Mouse (Mus musculus) CH12.LX (cell line): ENCODE results near the gene Afg1l. TPM values are rescaled to one million over a fixed set of nuclear protein-coding genes. Genes with fewer than 3 reads are reported as not detected.

Source experiments
- DNase-seq: peaks from one replicate; pipeline ENCODE4 v3.0.0-alpha.2; 2013; ENCODE audit errors: extremely low read depth
- H3K27ac ChIP-seq: 2 replicates; pipeline ENCODE4 v1.5.1; 2012; ENCODE audit warnings: low read depth, mild to moderate bottlenecking, control low read depth, moderate library complexity; ENCODE audit not compliant: insufficient read depth
- H3K27me3 ChIP-seq: replicated peaks from 2 replicates; pipeline ENCODE3; 2012; ENCODE audit warnings: inconsistent platforms
- H3K36me3 ChIP-seq, 2 experiments: replicated peaks in 1 of 2; 2 replicates each; pipeline versions ENCODE3 to v1.6.1; 2012; ENCODE audit warnings: inconsistent platforms in 1 of 2, low read length in 1 of 2, mild to moderate bottlenecking in 1 of 2, mixed read lengths in 1 of 2, moderate library complexity in 1 of 2; ENCODE audit not compliant: control insufficient read depth in 1 of 2, insufficient read depth in 1 of 2
- H3K4me1 ChIP-seq, 2 experiments: 2 replicates each; pipeline ENCODE4 v1.6.1; 2012; ENCODE audit warnings: inconsistent platforms in 1 of 2, moderate library complexity in 1 of 2; ENCODE audit not compliant: insufficient read depth in 2 of 2, control insufficient read depth in 1 of 2
- H3K4me2 ChIP-seq: 2 replicates; pipeline ENCODE4 v1.6.1; 2012; ENCODE audit warnings: low read depth, mild to moderate bottlenecking, control low read depth; ENCODE audit not compliant: poor library complexity, insufficient read depth, severe bottlenecking
- H3K4me3 ChIP-seq, 3 experiments: fragments of 150-350 bp in 1 of 3; sonication (generic) in 1 of 3; replicated peaks in 1 of 3; 2 replicates each; pipeline versions ENCODE3 to v1.5.1; 2011 to 2012; ENCODE audit warnings: low read depth in 2 of 3, low read length in 2 of 3, mild to moderate bottlenecking in 2 of 3, moderate library complexity in 2 of 3, control low read depth in 1 of 3, improper control_type of control experiment in 1 of 3, inconsistent platforms in 1 of 3, mixed read lengths in 1 of 3; ENCODE audit not compliant: poor library complexity in 1 of 3
- H3K79me2 ChIP-seq: replicated peaks from 2 replicates; pipeline ENCODE4 v1.6.1; 2012; ENCODE audit warnings: mild to moderate bottlenecking, moderate library complexity; ENCODE audit not compliant: control insufficient read depth, poor library complexity, insufficient read depth, severe bottlenecking; ENCODE audit errors: extremely low read depth
- H3K9ac ChIP-seq: 2 replicates; pipeline ENCODE4 v1.6.1; 2012; ENCODE audit warnings: low read depth, mild to moderate bottlenecking, control low read depth, moderate library complexity; ENCODE audit not compliant: insufficient read depth
- H3K9me3 ChIP-seq: replicated peaks from 2 replicates; pipeline ENCODE3; 2012; ENCODE audit warnings: low read length, inconsistent platforms, mixed read lengths
- BHLHE40 ChIP-seq: IDR thresholded peaks from 2 replicates; pipeline ENCODE4 v1.6.1; 2011; ENCODE audit warnings: mild to moderate bottlenecking, low read depth, low read length, improper control_type of control experiment
- CHD1 ChIP-seq: IDR thresholded peaks from 2 replicates; pipeline ENCODE4 v1.6.1; 2012; ENCODE audit warnings: low read depth, low read length, improper control_type of control experiment, inconsistent platforms
- CHD2 ChIP-seq: IDR thresholded peaks from 2 replicates; pipeline ENCODE4 v1.6.1; 2011; ENCODE audit warnings: low read length, improper control_type of control experiment
- E2F4 ChIP-seq: IDR thresholded peaks from 2 replicates; pipeline ENCODE4 v1.6.1; 2011; ENCODE audit warnings: low read depth, low read length, improper control_type of control experiment; ENCODE audit not compliant: insufficient replicate concordance
- ELF1 ChIP-seq: IDR thresholded peaks from 2 replicates; pipeline ENCODE4 v1.6.1; 2014; ENCODE audit warnings: low read depth, mild to moderate bottlenecking, inconsistent platforms, low read length, improper control_type of control experiment
- EP300 ChIP-seq: IDR thresholded peaks from 2 replicates; pipeline ENCODE4 v1.6.1; 2011; ENCODE audit warnings: low read length, improper control_type of control experiment
- HCFC1 ChIP-seq: IDR thresholded peaks from 2 replicates; pipeline ENCODE4 v1.6.1; 2012; ENCODE audit warnings: low read depth, mild to moderate bottlenecking, inconsistent platforms, low read length, improper control_type of control experiment
- IRF4 ChIP-seq: IDR thresholded peaks from 2 replicates; pipeline ENCODE4 v1.6.1; 2014; ENCODE audit warnings: low read depth, mild to moderate bottlenecking, inconsistent platforms, low read length, improper control_type of control experiment
- JUN ChIP-seq: IDR thresholded peaks from 2 replicates; pipeline ENCODE4 v1.6.1; 2011; ENCODE audit warnings: low read depth, mild to moderate bottlenecking, low read length, improper control_type of control experiment, moderate library complexity; ENCODE audit not compliant: insufficient read depth
- JUND ChIP-seq: conservative IDR thresholded peaks from 2 replicates; pipeline ENCODE4 v1.6.1; 2011; ENCODE audit warnings: low read depth, low read length, improper control_type of control experiment
- KAT2A ChIP-seq: IDR thresholded peaks from 2 replicates; pipeline ENCODE4 v1.6.1; 2012; ENCODE audit warnings: low read length, improper control_type of control experiment, inconsistent platforms; ENCODE audit not compliant: insufficient replicate concordance
- MAFK ChIP-seq: IDR thresholded peaks from 2 replicates; pipeline ENCODE4 v1.6.1; 2011; ENCODE audit warnings: low read length, improper control_type of control experiment; ENCODE audit not compliant: insufficient replicate concordance
- MAX ChIP-seq: IDR thresholded peaks from 2 replicates; pipeline ENCODE4 v1.6.1; 2011; ENCODE audit warnings: low read length, improper control_type of control experiment
- MXI1 ChIP-seq: IDR thresholded peaks from 2 replicates; pipeline ENCODE4 v1.6.1; 2011; ENCODE audit warnings: mild to moderate bottlenecking, low read depth, low read length, improper control_type of control experiment
- MYC ChIP-seq: IDR thresholded peaks from 2 replicates; pipeline ENCODE4 v1.6.1; 2011; ENCODE audit warnings: low read depth, mild to moderate bottlenecking, improper control_type of control experiment, low read length
- NELFE ChIP-seq: IDR thresholded peaks from 2 replicates; pipeline ENCODE4 v1.6.1; 2011; ENCODE audit warnings: low read depth, low read length, improper control_type of control experiment
- NRF1 ChIP-seq: IDR thresholded peaks from 2 replicates; pipeline ENCODE4 v1.6.1; 2014; ENCODE audit warnings: low read depth, mild to moderate bottlenecking, inconsistent platforms, low read length, improper control_type of control experiment, moderate library complexity
- PAX5 ChIP-seq: IDR thresholded peaks from 2 replicates; pipeline ENCODE4 v1.6.1; 2012; ENCODE audit warnings: low read length, inconsistent platforms, mixed read lengths
- POLR2A ChIP-seq: IDR thresholded peaks from 2 replicates; pipeline ENCODE4 v1.6.1; 2011; ENCODE audit warnings: low read depth, mild to moderate bottlenecking, improper control_type of control experiment, low read length
- POLR2AphosphoS2 ChIP-seq: IDR thresholded peaks from 2 replicates; pipeline ENCODE4 v1.6.1; 2011; ENCODE audit warnings: low read depth, low read length, improper control_type of control experiment
- RAD21 ChIP-seq: IDR thresholded peaks from 2 replicates; pipeline ENCODE4 v1.6.1; 2011; ENCODE audit warnings: low read depth, mild to moderate bottlenecking, low read length, improper control_type of control experiment, moderate library complexity
- RCOR1 ChIP-seq: conservative IDR thresholded peaks from 2 replicates; pipeline ENCODE4 v1.6.1; 2012; ENCODE audit warnings: low read depth, mild to moderate bottlenecking, inconsistent platforms, low read length, improper control_type of control experiment
- SIN3A ChIP-seq: IDR thresholded peaks from 2 replicates; pipeline ENCODE4 v1.6.1; 2012; ENCODE audit warnings: low read length, improper control_type of control experiment, inconsistent platforms
- SMC3 ChIP-seq: IDR thresholded peaks from 2 replicates; pipeline ENCODE4 v1.6.1; 2011; ENCODE audit warnings: low read depth, low read length, improper control_type of control experiment
- TBP ChIP-seq: conservative IDR thresholded peaks from 2 replicates; pipeline ENCODE4 v1.6.1; 2011; ENCODE audit warnings: low read depth, low read length, improper control_type of control experiment
- TCF12 ChIP-seq: IDR thresholded peaks from 2 replicates; pipeline ENCODE4 v1.6.1; 2014; ENCODE audit warnings: low read depth, mild to moderate bottlenecking, inconsistent platforms, low read length, improper control_type of control experiment
- UBTF ChIP-seq: IDR thresholded peaks from 2 replicates; pipeline ENCODE4 v1.6.1; 2012; ENCODE audit warnings: low read depth, mild to moderate bottlenecking, inconsistent platforms, low read length, improper control_type of control experiment, moderate library complexity
- USF1 ChIP-seq: IDR thresholded peaks from 2 replicates; pipeline ENCODE4 v1.6.1; 2014; ENCODE audit warnings: low read depth, mild to moderate bottlenecking, inconsistent platforms, low read length, improper control_type of control experiment
- USF2 ChIP-seq: conservative IDR thresholded peaks from 2 replicates; pipeline ENCODE4 v1.6.1; 2011; ENCODE audit warnings: low read depth, low read length, improper control_type of control experiment
- ZC3H11A ChIP-seq: IDR thresholded peaks from 2 replicates; pipeline ENCODE4 v1.6.1; 2012; ENCODE audit warnings: low read depth, mild to moderate bottlenecking, inconsistent platforms, low read length, improper control_type of control experiment
- ZKSCAN1 ChIP-seq: IDR thresholded peaks from 2 replicates; pipeline ENCODE4 v1.6.1; 2012; ENCODE audit warnings: low read depth, inconsistent platforms, low read length, improper control_type of control experiment, borderline replicate concordance
- ZMIZ1 ChIP-seq: IDR thresholded peaks from 2 replicates; pipeline ENCODE4 v1.6.1; 2012; ENCODE audit warnings: low read depth, mild to moderate bottlenecking, inconsistent platforms, low read length, improper control_type of control experiment
- ZNF384 ChIP-seq: IDR thresholded peaks from 2 replicates; pipeline ENCODE4 v1.6.1; 2012; ENCODE audit warnings: low read depth, low read length, improper control_type of control experiment, inconsistent platforms
- dilution Hi-C: fragments of 300-500 bp; cut with MboI; formaldehyde crosslinking; loops from 2 replicates; pipeline ENCODE4 v1.14.3; 2020; ENCODE audit warnings: low sequenced_read_pairs; ENCODE audit not compliant: extremely low pct_unique_long_range_greater_than_20kb, extremely low pct_ligation_motif_present
- in situ Hi-C: fragments of 300-500 bp; cut with MboI; formaldehyde crosslinking; loops from 3 replicates; pipeline ENCODE4 v1.14.3; 2019; ENCODE audit warnings: low sequenced_read_pairs, low pct_ligation_motif_present, low pct_unique_long_range_greater_than_20kb, mixed read lengths
- polyA plus RNA-seq: library from polyadenylated mRNA; unstranded; fragments of >175 nt; gene quantifications from 2 replicates; pipeline ENCODE4 v1.2.1, GENCODE M21; 2012; ENCODE audit warnings: low read depth; ENCODE audit not compliant: insufficient read length
- total RNA-seq, 2 experiments: library from RNA; depleted of rRNA; stranded (reverse); fragments of 300-350 nt in 1 of 2; fragments of >200 nt in 1 of 2; gene quantifications; 2 replicates each; pipeline ENCODE4 v1.2.3; 2012 to 2014

Gene Afg1l
- total and polyA plus RNA-seq, 3 experiments: 3.1 to 6.9 (median 4.5) TPM

GRCm38 (mm10) chr10:42270277-42271083 lies 207.9 kb downstream of the Afg1l start:
- in situ Hi-C loops: no loop called here
- H3K4me1 ChIP-seq: peaks cover 9 to 60% of the 10 kb centered on the region in 2 experiments
- H3K27ac ChIP-seq: peak overlapping the region; percentile 71
- H3K27me3 ChIP-seq: no peaks in the 10 kb centered on the region
- H3K79me2 ChIP-seq: peaks cover 48% of the 10 kb centered on the region
- peak overlapping the region; percentile 89 for H3K4me2 ChIP-seq
- peak; percentile 23; the same call in 1 of the 2 replicates for TF ChIP-seq POLR2A
- peak; percentile 73; the same call in 1 of the 2 replicates for TF ChIP-seq CHD1
- no peak for TF ChIP-seq JUN
- TF ChIP-seq ZKSCAN1: no peak
- TF ChIP-seq CHD2: no peak
- TF ChIP-seq HCFC1: no peak
- no peak for TF ChIP-seq TBP
- no peak for TF ChIP-seq ZC3H11A
- no peak for TF ChIP-seq RAD21
- TF ChIP-seq ELF1: no peak
- no peak for TF ChIP-seq E2F4
- TF ChIP-seq PAX5: no peak
- no peak for TF ChIP-seq MYC
- no peak for TF ChIP-seq TCF12
- TF ChIP-seq MAFK: no peak
- TF ChIP-seq MAX: no peak
- no peak for TF ChIP-seq RCOR1
- no peak; the same call in 1 of the 2 replicates for TF ChIP-seq EP300
- TF ChIP-seq ZNF384: peak; percentile 75
- TF ChIP-seq NRF1: no peak
- TF ChIP-seq MXI1: peak; percentile 66; the same call in 1 of the 2 replicates
- no peak for TF ChIP-seq SMC3
- no peak for TF ChIP-seq UBTF
- no peak for TF ChIP-seq KAT2A
- no peak for TF ChIP-seq JUND
- peak; percentile 36; the same call in 1 of the 2 replicates for TF ChIP-seq SIN3A
- TF ChIP-seq USF1: no peak
- TF ChIP-seq POLR2AphosphoS2: no peak
- no peak for TF ChIP-seq ZMIZ1
- TF ChIP-seq USF2: no peak
- peak; percentile 46; the same call in 1 of the 2 replicates for TF ChIP-seq BHLHE40
- no peak; the same call in 1 of the 2 replicates for TF ChIP-seq IRF4
- no peak for TF ChIP-seq NELFE
- dilution Hi-C loops: no loop called here
- peak overlapping the region; percentile 37 to 45 (median 40) for H3K4me3 ChIP-seq
- H3K36me3 ChIP-seq: peaks cover 31 to 56% of the 10 kb centered on the region in 2 experiments
- H3K9me3 ChIP-seq: peaks cover 10% of the 10 kb centered on the region
- peak; percentile 45 for DNase-seq
- H3K9ac ChIP-seq: peak overlapping the region; percentile 41
